Mouse (Mus musculus) MEL (cell line): ENCODE measurements around the gene Wfs1.

ENCODE experiments used
- CHD2 ChIP-seq: IDR thresholded peaks from 2 replicates; pipeline ENCODE4 v1.6.1; 2011; ENCODE audit warnings: low read length, improper control_type of control experiment
- CTCF ChIP-seq, 3 experiments: IDR thresholded peaks in 2 of 3; conservative IDR thresholded peaks in 1 of 3; 2 replicates each; pipeline ENCODE4 v1.5.1; 2011 to 2012; ENCODE audit warnings: low read length in 3 of 3, low read depth in 2 of 3, mild to moderate bottlenecking in 2 of 3, improper control_type of control experiment in 1 of 3, inconsistent platforms in 1 of 3, mixed read lengths in 1 of 3, moderate library complexity in 1 of 3; ENCODE audit not compliant: control insufficient read depth in 1 of 3, insufficient read depth in 1 of 3, poor library complexity in 1 of 3, severe bottlenecking in 1 of 3
- EP300 ChIP-seq, 2 experiments: IDR thresholded peaks; 2 replicates each; pipeline ENCODE4 v1.6.1; 2011; ENCODE audit warnings: improper control_type of control experiment in 2 of 2, low read length in 2 of 2, low read depth in 1 of 2, mild to moderate bottlenecking in 1 of 2
- MAX ChIP-seq: IDR thresholded peaks from 2 replicates; pipeline ENCODE4 v1.6.1; 2011; ENCODE audit warnings: low read length, improper control_type of control experiment
- POLR2A ChIP-seq, 2 experiments: IDR thresholded peaks; 2 replicates each; pipeline ENCODE4 v1.6.1; 2011 to 2012; ENCODE audit warnings: low read length in 2 of 2, mild to moderate bottlenecking in 2 of 2, control low read depth in 1 of 2, improper control_type of control experiment in 1 of 2, low read depth in 1 of 2, moderate library complexity in 1 of 2; ENCODE audit not compliant: control insufficient read depth in 1 of 2, insufficient read depth in 1 of 2, poor library complexity in 1 of 2
- POLR2AphosphoS2 ChIP-seq: IDR thresholded peaks from 2 replicates; pipeline ENCODE4 v1.6.1; 2011; ENCODE audit warnings: low read length, improper control_type of control experiment
- POLR2AphosphoS5 ChIP-seq: IDR thresholded peaks from 2 replicates; pipeline ENCODE4 v1.6.1; 2012; ENCODE audit warnings: low read depth, borderline replicate concordance, mild to moderate bottlenecking, inconsistent platforms, low read length, moderate library complexity, mixed read lengths
- USF1 ChIP-seq: IDR thresholded peaks from 2 replicates; pipeline ENCODE4 v1.6.1; 2014; ENCODE audit warnings: low read depth, mild to moderate bottlenecking, inconsistent platforms, low read length, improper control_type of control experiment, moderate library complexity
- USF2 ChIP-seq, 2 experiments: IDR thresholded peaks; 2 replicates each; pipeline ENCODE4 v1.6.1; 2011 to 2012; ENCODE audit warnings: improper control_type of control experiment in 2 of 2, low read length in 2 of 2, borderline replicate concordance in 1 of 2, inconsistent platforms in 1 of 2, low read depth in 1 of 2, mild to moderate bottlenecking in 1 of 2; ENCODE audit not compliant: insufficient read depth in 1 of 2
- ZMIZ1 ChIP-seq: IDR thresholded peaks from 2 replicates; pipeline ENCODE4 v1.6.1; 2012; ENCODE audit warnings: low read depth, mild to moderate bottlenecking, inconsistent platforms, low read length, improper control_type of control experiment, moderate library complexity
- ZNF384 ChIP-seq: IDR thresholded peaks from 2 replicates; pipeline ENCODE4 v1.6.1; 2012; ENCODE audit warnings: low read depth, mild to moderate bottlenecking, inconsistent platforms, low read length, improper control_type of control experiment

- TF ChIP-seq ZNF384 (no peak), MAX (no peak), USF1 (no peak), CTCF (IDR thresholded peaks at IDR 0.05 in 2 of 3, conservative IDR thresholded peaks at IDR 0.05 in 1 of 3; ENCODE audit: control insufficient read depth in 1 of 3, insufficient read depth in 1 of 3, low read depth in 2 of 3, low read length in 3 of 3, poor library complexity in 1 of 3, severe bottlenecking in 1 of 3) (no peak), POLR2AphosphoS2 (no peak), EP300 (IDR thresholded peaks at IDR 0.05; ENCODE audit: low read depth in 1 of 2, low read length in 2 of 2) (no peak), CHD2 (no peak), POLR2A (IDR thresholded peaks at IDR 0.05; ENCODE audit: control insufficient read depth in 1 of 2, insufficient read depth in 1 of 2, low read depth in 1 of 2, low read length in 2 of 2, poor library complexity in 1 of 2) (no peak), ZMIZ1 (no peak), USF2 (IDR thresholded peaks at IDR 0.05; ENCODE audit: borderline replicate concordance in 1 of 2, insufficient read depth in 1 of 2, low read depth in 1 of 2, low read length in 2 of 2) (no peak), POLR2AphosphoS5 (no peak)
Measured at GRCm38 (mm10) chr5:36990196-36990595, 1.2 kb upstream of the Wfs1 start.
